Comparison of ENCODE assay signal across 26 mouse cellular contexts in the genomic region with DNA sequence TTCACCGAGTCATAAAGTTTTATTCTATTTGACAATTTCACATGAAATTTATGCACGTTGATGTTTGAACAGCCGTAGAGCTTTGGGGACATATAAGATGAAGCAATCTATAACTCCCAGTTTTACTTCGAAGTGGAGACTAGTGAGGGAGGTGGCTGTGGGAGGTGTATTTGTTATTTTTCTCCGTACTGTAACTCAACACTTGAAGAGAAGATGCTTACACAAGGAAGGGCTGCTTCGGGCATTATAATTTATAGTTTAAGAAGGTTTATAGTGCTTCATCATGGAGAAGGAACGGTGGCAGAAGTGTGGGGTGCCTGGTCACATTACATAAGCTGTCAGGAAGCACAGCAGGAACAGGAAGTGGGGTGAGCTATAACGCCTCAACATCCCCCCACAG.
"Had no signal": no experiment of that assay in that cellular context is flagged by ENCODE, and none has a peak within 500 bp of the region (broad histone marks: within the 10 kb centered on the region; RNA-seq: fewer than 3 reads in every experiment).

No protein-coding gene starts in this region.

- H3K4me3 ChIP-seq: gastrocnemius, adult 2 months; heart, adult 2 months; heart, embryonic 13.5 days; heart, embryonic 15.5 days; hindbrain, embryonic 10.5 days; hindbrain, embryonic 12.5 days; layer of hippocampus, adult 2 months; left cerebral cortex, adult 2 months; limb, embryonic 10.5 days; limb, embryonic 12.5 days; liver, embryonic 13.5 days; liver, embryonic 15.5 days had no signal

- H3K27me3 ChIP-seq: heart, embryonic 15.5 days; hindbrain, embryonic 12.5 days; limb, embryonic 12.5 days; liver, embryonic 13.5 days; liver, embryonic 15.5 days had no signal

- H3K36me3 ChIP-seq: heart, embryonic 13.5 days; heart, embryonic 15.5 days; hindbrain, embryonic 10.5 days; hindbrain, embryonic 12.5 days; limb, embryonic 10.5 days; limb, embryonic 12.5 days; liver, embryonic 13.5 days; liver, embryonic 15.5 days had no signal

- H3K4me2 ChIP-seq: heart, embryonic 11.5 days; heart, embryonic 13.5 days; heart, embryonic 15.5 days; hindbrain, embryonic 12.5 days; hindbrain, embryonic 14.5 days; limb, embryonic 12.5 days; liver, embryonic 11.5 days; liver, embryonic 13.5 days; liver, embryonic 15.5 days had no signal

- DNase-seq: gastrocnemius, adult 2 months; gastrocnemius, postnatal 10 days; gastrocnemius, postnatal 25 days; heart, adult 2 months; heart, postnatal 4 days; kidney, adult 9 months; kidney, postnatal 14 days; kidney, postnatal 4 days; liver; liver, embryonic 13.5 days; liver, postnatal 0 days had no signal

- H3K4me1 ChIP-seq: heart, embryonic 13.5 days; heart, embryonic 15.5 days; limb, embryonic 12.5 days; liver, embryonic 13.5 days; liver, embryonic 15.5 days had no signal

- H3K9ac ChIP-seq: heart, embryonic 13.5 days; heart, embryonic 15.5 days; hindbrain, embryonic 12.5 days; hindbrain, embryonic 14.5 days; limb, embryonic 12.5 days; liver, embryonic 13.5 days; liver, embryonic 15.5 days; liver, postnatal 0 days had no signal

- H3K9me3 ChIP-seq: heart, embryonic 13.5 days; heart, embryonic 15.5 days; hindbrain, embryonic 10.5 days; hindbrain, embryonic 12.5 days; limb, embryonic 10.5 days; limb, embryonic 12.5 days; liver, embryonic 15.5 days had no signal

- ATAC-seq: hindbrain, embryonic 16.5 days; inflammation-experienced regulatory T-cells, adult 6 months; intestine, embryonic 16.5 days; liver, postnatal 0 days had no signal

- H3K27ac ChIP-seq: gastrocnemius, adult 2 months; heart, adult 2 months; heart, embryonic 13.5 days; heart, embryonic 15.5 days; hindbrain, embryonic 10.5 days; hindbrain, embryonic 12.5 days; hindbrain, embryonic 14.5 days; layer of hippocampus, adult 2 months; left cerebral cortex, adult 2 months; limb, embryonic 10.5 days; limb, embryonic 12.5 days; liver, embryonic 13.5 days; liver, embryonic 15.5 days had no signal
